Mouse (Mus musculus): ENCODE measurements around the gene Zfp526.

Zfp526 gene

DNA sequence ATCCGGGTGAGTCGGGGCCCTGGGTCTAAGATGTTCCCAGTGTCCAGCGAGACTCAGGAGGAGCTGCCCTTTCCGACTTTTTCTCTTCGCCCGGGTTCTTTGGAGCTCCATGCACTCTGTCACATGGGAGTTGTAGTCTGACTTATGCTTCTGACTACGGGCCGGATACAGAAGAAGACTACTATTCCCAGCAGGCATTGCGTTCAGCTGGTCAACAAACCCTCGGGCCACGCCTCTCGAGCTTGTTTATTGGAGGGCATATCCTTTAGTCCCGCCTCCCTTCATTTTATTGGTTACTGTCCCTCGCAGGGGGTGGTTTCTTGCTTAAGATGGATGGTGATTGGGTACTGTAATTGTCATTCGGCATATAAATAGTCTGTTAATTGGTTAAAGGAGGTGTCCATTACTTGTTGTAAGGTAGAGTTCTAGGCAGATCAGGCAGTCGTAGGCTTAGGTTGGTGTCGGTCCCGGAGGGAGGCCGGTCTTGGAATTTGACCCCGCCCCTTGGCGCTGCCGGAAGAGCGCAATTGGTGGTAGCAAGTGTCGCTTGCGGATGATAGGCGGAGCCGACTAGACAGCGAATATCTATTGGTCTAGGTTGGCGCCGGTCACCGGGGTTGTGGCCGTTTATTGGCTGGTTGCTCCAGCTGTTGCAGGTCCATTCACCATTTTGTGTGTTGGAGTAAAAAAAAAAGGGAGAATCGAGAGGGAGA, 46.7 kb downstream of the Zfp526 start:
- peak; percentile 99 for DNase-seq (ENCODE audit: low spot score in 2 of 2)

- DNase-seq (ENCODE audit: low spot score in 2 of 2) = no peak
Measured at GRCm38 (mm10) chr7:25268588-25268987, 47.4 kb downstream of the Zfp526 start.

- DNase-seq (ENCODE audit: low spot score in 2 of 2) = no peak
Measured at GRCm38 (mm10) chr7:25269029-25269428, 47.8 kb downstream of the Zfp526 start.

GRCm38 (mm10) chr7:25269545-25270271, 48.5 kb downstream of the Zfp526 start:
- peak; percentile 54 to 70 for DNase-seq (ENCODE audit: low spot score in 2 of 2)

GRCm38 (mm10) chr7:25270652-25271633, 49.7 kb downstream of the Zfp526 start:
- DNase-seq (ENCODE audit: low spot score in 2 of 2) = no peak

GRCm38 (mm10) chr7:25271651-25272444, 50.6 kb downstream of the Zfp526 start:
- DNase-seq (ENCODE audit: low spot score in 2 of 2) = no peak

- DNase-seq (ENCODE audit: low spot score in 2 of 2) = no peak
Measured at GRCm38 (mm10) chr7:25272445-25273258, 51.4 kb downstream of the Zfp526 start.

DNA sequence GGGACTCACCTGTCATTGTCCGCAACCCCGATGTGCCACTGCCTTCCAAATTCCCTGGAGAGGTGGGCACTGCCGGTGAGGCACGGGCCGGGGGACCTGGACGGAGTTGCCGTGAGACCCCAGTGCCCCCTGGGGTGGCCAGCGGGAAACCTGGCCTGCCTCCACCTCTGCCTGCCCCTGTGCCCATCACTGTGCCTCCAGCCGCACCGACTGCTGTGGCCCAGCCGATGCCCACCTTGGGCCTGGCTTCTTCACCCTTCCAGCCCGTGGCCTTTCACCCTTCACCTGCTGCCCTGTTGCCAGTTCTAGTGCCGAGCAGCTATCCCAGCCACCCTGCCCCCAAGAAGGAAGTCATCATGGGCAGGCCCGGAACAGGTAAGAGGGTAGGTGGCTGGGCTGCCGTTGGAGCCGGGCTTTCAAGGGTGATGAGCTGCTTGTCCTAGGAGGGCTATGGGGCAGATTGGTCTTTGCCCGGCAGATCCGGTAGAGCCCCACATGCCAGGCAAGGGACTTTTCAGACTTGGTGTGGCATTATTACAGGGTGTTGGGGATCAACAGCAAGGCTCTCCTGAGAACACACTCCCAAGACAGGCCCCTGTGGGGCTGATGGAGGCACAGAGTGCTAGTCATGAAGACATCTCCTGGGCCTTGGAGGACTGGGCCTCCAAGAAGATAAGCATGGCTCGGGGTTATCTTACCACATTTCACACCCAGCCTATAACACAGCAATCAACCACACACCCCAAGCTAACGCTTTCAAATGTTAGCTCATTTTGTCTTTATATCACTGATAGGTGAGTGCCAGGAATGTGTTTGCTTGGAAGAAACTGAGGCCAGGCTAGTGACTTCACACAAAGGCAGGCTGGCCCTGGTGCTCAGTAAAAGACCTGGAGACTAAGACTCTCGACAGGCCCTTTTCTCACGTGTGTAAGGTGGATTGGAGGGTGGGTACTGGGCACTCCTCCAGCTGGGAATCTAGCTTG, 52.3 kb downstream of the Zfp526 start:
- DNase-seq (ENCODE audit: low spot score in 2 of 2) = no peak

- peak; percentile 46 to 49 for DNase-seq (ENCODE audit: low spot score in 2 of 2)
Measured at GRCm38 (mm10) chr7:25274571-25274970, 53.3 kb downstream of the Zfp526 start.

DNA sequence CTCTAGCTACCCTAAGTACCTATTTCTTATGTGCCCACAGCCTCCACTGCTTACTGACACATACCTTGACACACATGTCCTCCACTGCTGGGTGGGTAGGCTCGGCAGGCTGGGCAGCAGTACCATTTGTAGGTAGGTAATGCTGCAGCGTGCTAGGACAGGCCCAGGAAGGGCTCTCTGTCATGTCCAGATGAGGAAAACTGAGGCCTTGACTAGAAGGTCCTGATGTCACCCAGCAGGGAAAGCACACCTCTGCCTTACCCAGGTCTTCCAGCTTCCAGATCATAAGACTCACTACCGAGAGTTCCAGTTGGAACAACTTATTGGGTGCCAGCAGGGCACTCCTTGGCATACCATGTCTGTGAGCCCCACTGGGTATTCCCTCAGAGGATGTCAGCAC, 53.8 kb downstream of the Zfp526 start:
- DNase-seq (ENCODE audit: low spot score in 2 of 2) = no peak

GRCm38 (mm10) chr7:25275555-25276298, 54.5 kb downstream of the Zfp526 start:
- no peak for DNase-seq (ENCODE audit: low spot score in 2 of 2)

All from natural killer cell, adult 2 months (primary cell).